Mouse (Mus musculus) bone marrow macrophage, adult 2 months (primary cell): ENCODE results near the gene Lrfn2. TPM values are rescaled to one million over a fixed set of nuclear protein-coding genes. Genes with fewer than 3 reads are reported as not detected.
A peak's percentile ranks its signal among the peaks of the same experiment; 100 is the strongest.

Source experiments
- H3K27ac ChIP-seq: 2 replicates; pipeline ENCODE4 v1.5.1; 2012; ENCODE audit warnings: low read depth, low read length; ENCODE audit not compliant: insufficient read depth
- H3K4me1 ChIP-seq: 2 replicates; pipeline ENCODE4 v1.6.1; 2012; ENCODE audit warnings: low read length; ENCODE audit not compliant: control insufficient read depth, insufficient read depth
- H3K4me3 ChIP-seq: 2 replicates; pipeline ENCODE4 v1.5.1; 2012; ENCODE audit warnings: mild to moderate bottlenecking, low read length, moderate library complexity; ENCODE audit not compliant: insufficient read depth
- CTCF ChIP-seq: IDR thresholded peaks from 2 replicates; pipeline ENCODE4 v1.5.1; 2012; ENCODE audit warnings: low read depth, mild to moderate bottlenecking, low read length, moderate library complexity
- POLR2A ChIP-seq: IDR thresholded peaks from 2 replicates; pipeline ENCODE4 v1.6.1; 2012; ENCODE audit warnings: mild to moderate bottlenecking, low read depth, low read length, borderline replicate concordance
- polyA plus RNA-seq: library from polyadenylated mRNA; stranded (reverse); fragments of >200 nt; gene quantifications from 2 replicates; pipeline ENCODE4 v1.2.4, GENCODE M21; 2012; ENCODE audit not compliant: missing spikeins, insufficient read depth, insufficient read length

The Lrfn2 gene
- polyA plus RNA-seq = not detected in 2 replicates

DNA sequence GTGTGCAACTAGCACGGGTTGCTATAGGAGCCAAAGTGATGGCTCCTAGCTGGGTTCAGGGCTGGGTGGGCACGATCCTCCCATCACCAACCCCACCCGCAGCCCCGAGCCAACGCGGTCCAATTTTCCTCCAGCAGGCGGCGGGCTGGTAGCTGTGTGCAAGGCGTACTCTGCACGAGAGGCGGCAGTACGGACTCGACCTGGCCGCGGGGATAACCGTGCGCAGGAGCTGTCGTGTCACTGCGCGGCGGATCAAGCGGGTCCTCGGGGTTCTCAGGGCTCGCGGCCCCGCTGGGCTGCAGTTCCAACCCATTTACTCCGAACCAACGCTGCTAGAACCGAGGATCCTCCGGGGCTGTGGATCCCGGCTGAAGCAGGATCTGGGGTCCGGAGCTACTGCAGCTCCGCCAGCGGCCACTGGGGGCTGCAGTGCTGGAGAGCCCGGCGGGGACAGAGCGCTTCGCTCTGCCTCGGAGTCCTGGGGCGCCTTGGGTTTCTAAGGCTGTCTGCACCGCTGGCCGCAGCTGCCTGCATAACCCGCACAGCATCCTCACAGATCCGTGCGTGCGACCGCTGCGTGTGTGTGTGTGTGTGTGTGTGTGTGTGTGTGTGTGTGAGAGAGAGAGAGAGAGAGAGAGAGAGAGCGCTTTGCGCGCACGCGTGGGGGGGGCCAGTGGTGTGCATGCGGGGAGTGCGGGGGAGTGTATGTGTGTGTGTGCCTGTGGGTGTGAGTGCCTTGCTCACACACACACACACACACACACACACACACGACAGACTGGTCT, at the start of gene Lrfn2:
Gene Lrfn2 (plus strand): TSS at position 759 of the 785 bp plus-strand sequence.
- H3K4me1 ChIP-seq = no peaks in the 10 kb centered on the region
- no peak for TF ChIP-seq POLR2A
- TF ChIP-seq CTCF = peak; percentile 44
- H3K27ac ChIP-seq = no peak within 1 kb of the TSS
- H3K4me3 ChIP-seq = peak within 1 kb of the TSS; percentile 59

DNA sequence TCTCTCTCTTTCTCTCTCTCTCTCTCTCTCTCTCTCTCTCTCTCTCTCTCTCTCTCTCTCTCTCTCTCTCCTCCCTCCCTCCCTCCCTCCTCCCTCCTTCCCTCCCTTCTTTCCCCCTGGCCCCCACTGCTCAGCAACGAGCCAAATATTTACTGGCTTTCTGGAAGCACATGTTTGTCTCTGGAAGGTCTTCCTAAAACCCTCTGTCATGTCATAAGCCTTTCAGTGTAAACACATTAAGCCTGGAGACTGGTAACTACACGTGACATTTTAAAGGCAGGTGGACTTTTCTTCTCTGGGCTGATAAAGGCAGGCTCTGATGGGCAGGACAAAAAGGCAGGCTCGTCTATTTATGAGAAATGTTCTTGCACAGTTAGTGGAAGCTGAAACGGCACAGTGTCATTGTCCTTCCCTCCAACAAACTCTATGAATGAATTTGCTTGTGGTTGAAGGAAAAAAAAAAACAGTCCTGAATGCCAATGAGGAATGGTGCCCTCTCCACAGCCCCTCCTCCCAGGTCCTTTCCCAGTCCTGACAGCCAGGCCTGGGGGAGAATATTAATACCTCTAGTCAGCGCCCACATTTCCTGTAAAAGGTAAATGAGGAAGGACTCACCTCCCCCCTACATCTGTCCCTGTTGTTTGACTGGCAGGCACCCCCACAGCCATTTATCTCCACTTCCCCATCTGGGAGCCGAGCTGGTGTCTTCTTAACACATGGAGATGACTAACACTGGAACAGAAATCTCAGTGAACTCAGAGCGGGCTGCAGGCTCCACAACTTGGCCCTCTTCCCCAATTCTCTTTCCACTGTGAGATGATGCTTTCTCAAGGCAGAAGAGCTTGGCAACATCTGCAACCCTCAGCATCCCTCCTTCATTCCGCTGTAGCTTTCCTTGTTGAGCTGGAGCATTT, 44.5 kb upstream of the Lrfn2 start:
- no peak for TF ChIP-seq CTCF
- no peak for TF ChIP-seq POLR2A
- H3K27ac ChIP-seq = no peak overlapping the region
- H3K4me3 ChIP-seq = no peak overlapping the region
- H3K4me1 ChIP-seq = 0 out of 2 replicates have a peak, but pooled peaks cover 4% of the 10 kb centered on the region

DNA sequence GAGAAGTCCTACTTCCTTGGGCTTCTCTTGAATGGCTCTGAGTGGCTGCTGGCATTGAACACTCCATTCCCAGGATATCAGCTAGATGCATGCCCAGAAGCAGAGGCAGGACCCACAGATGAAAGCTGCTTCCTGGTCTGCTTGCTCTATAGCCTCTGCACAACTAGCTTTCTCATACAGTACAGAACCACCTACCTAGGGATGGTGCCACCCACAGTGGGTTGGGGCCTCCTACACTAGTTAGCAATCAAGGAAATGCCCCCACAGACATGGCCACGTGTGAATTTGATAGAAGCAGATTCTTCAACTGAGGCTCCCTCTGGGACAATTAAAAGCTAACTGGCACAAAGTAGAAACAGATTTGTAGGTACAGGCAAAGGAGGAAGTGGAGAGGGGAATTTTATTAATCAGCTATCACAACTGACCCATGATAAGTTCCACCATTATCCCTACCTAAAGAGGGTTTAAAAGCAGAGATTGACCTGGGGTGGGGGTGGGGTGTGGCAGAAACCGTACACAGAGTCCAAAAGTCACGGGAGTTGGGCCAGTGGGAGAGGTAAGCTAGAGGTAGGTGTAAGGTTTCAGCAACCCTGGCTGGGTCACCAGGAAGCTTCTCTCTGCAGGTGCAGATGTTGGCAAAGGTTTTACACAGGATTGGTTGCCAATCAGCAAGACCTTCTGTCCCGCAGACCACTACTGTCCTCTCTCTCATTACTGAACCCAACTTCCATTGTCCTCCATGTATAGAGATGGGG, 26.7 kb upstream of the Lrfn2 start:
- TF ChIP-seq CTCF (no peak), POLR2A (no peak)
- no peaks in the 10 kb centered on the region for H3K4me1 ChIP-seq
- H3K27ac ChIP-seq = no peak overlapping the region
- no peak overlapping the region for H3K4me3 ChIP-seq

DNA sequence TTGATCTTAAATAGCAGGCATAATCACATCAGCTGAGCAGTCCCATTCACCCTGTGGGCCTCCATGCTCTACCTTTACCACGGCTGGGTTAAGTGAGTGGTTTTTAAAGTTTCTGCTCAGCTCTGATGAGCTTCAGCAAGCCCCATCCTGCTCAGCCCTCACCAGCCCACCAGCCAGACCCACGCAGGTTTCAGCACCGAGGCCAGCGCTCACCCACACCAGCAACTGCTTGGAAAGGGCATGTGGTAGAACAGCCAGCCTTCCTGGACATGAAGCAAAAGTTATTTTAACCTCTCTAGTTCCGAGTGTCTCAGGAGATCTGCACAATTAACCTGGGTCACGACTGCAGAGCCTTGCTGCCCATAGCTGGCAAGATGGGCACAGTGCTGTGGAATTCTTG, 18.7 kb upstream of the Lrfn2 start:
- H3K27ac ChIP-seq = no peak overlapping the region
- H3K4me1 ChIP-seq = no peaks in the 10 kb centered on the region
- no peak overlapping the region for H3K4me3 ChIP-seq
- TF ChIP-seq POLR2A = no peak
- TF ChIP-seq CTCF = no peak

DNA sequence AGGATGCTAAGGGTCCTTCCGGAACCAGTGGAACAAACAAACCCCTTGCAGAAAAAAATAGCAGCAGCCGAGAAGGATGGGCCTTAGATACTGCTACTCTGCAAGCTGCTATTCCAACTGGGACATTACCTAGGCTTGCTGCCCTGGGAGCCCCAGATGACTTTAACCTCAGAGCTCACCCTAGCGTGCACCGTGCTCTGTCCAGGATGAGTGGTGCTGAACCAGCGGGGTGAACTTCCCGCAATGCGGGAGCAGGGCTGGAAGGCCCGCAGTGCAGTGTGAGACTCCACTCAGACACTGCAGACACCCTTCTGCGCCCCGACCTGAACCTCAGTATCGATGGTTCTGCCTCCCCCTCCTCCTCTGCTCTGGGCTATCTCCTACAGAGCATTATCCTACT, 14.8 kb upstream of the Lrfn2 start:
- H3K4me1 ChIP-seq = no peaks in the 10 kb centered on the region
- TF ChIP-seq POLR2A = no peak
- no peak for TF ChIP-seq CTCF

DNA sequence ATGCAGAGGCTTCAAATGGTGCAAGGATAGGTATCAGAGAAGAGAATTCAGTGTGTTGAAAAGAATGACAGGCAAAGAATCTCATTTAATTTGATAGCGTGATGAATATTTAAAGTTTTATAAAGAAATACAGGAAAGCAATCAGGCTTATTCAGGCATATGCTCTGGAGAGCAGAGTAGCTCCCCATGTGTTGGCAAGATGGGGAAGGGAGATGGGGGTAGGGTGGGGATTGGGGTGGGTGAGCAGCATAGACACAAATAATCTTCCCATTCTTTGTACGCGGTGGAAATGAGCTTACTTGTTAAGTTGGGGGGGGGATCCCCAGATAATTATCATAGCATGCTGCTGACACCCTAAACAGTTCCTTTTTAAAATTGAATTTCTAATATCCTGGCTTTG, 13.7 kb upstream of the Lrfn2 start:
- H3K4me3 ChIP-seq = no peak overlapping the region
- no peak for TF ChIP-seq POLR2A
- no peak for TF ChIP-seq CTCF
- H3K4me1 ChIP-seq = no peaks in the 10 kb centered on the region
- no peak overlapping the region for H3K27ac ChIP-seq

More for the DNA sequence above, 14.8 kb upstream of the Lrfn2 start:
- H3K4me3 ChIP-seq = no peak overlapping the region
- H3K27ac ChIP-seq = no peak overlapping the region

DNA sequence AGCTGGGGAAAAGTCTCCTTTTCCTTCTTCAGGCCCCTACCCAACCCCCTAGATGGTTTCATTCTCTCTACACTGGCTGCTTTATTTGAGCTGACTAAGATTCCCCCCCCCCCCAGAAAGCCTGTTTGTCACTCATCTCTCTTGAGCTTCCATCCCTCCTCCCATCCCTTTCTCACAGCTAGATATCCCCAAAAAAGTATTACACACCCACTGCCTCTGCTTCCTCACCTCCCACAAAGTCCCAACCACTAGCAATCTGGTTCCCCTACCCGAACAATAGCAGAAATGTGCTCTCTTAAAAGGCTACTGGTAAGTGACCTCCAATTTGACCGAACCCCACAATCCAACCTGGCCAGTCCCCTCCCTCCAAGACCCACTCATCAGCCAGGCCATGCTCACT, 9.3 kb upstream of the Lrfn2 start:
- H3K4me3 ChIP-seq = no peak overlapping the region
- no peak for TF ChIP-seq CTCF
- no peak for TF ChIP-seq POLR2A
- H3K27ac ChIP-seq = no peak overlapping the region
- no peaks in the 10 kb centered on the region for H3K4me1 ChIP-seq

DNA sequence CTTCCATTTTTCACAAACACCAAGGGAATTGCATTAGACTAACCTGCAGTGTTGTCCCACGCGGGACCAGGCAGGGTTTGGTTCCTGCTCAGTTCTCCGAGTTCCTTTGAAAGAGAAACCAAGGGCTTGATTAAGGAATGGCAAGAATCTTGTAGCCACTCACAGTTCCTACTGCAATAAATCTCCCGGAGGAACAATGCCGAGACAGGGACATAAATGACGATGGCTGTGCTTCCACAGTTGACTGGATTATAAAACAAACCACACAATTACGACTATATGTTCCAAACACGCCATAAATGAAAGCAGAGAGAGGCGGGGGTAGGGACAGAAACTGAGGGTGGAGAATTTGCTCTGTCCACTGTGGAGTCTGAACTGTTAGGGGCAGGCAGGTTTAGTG, 6.8 kb upstream of the Lrfn2 start:
- TF ChIP-seq POLR2A (no peak), CTCF (no peak)
- no peak overlapping the region for H3K4me3 ChIP-seq
- H3K27ac ChIP-seq = no peak overlapping the region
- no peaks in the 10 kb centered on the region for H3K4me1 ChIP-seq

DNA sequence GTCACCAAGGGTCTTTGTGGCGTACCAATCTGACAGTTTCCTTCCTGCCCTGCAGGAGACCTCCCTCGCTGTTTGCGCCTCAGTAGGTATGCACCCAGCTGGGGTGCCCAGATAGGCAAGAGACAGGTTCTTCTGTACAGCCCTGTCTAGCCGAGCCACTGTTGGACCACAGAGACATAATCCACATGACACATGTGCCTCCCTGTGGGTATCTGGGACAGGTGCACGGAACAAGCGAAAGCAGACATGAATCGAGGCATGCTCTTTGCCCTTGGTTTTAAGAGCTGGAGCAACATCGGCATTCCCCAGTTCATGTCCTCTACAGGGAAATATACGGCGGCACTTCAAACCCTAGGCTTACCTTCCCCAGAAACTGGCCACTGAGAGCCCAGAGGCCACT, 1.2 kb upstream of the Lrfn2 start:
- no peak overlapping the region for H3K4me3 ChIP-seq
- H3K4me1 ChIP-seq = no peaks in the 10 kb centered on the region
- TF ChIP-seq POLR2A (no peak), CTCF (no peak)
- no peak overlapping the region for H3K27ac ChIP-seq
